Mouse (Mus musculus): ENCODE data around the gene Dhx36.

Gene Dhx36

GRCm38 (mm10) chr3:62506488-62507205 lies at the start of gene Dhx36:
Dhx36 (minus strand) TSS chr3:62507004.
- peak; percentile 98 for DNase-seq (ENCODE audit: low spot score)

GRCm38 (mm10) chr3:62527593-62527992 lies 20.8 kb upstream of the Dhx36 start:
- DNase-seq (ENCODE audit: low spot score): no peak

- no peak for DNase-seq (ENCODE audit: low spot score)
Measured at GRCm38 (mm10) chr3:62527160-62527559, 20.4 kb upstream of the Dhx36 start.

- no peak for DNase-seq (ENCODE audit: low spot score)
Measured at GRCm38 (mm10) chr3:62507206-62507647, 423 bp upstream of the Dhx36 start.

- no peak for DNase-seq (ENCODE audit: low spot score)
Measured at GRCm38 (mm10) chr3:62505166-62505900, 1.5 kb downstream of the Dhx36 start.

- no peak for DNase-seq (ENCODE audit: low spot score)
Measured at GRCm38 (mm10) chr3:62499327-62499726, 7.5 kb downstream of the Dhx36 start.

GRCm38 (mm10) chr3:62492568-62492967 lies 14.2 kb downstream of the Dhx36 start:
- no peak for DNase-seq (ENCODE audit: low spot score)

GRCm38 (mm10) chr3:62484340-62484739 lies 22.5 kb downstream of the Dhx36 start:
- DNase-seq (ENCODE audit: low spot score): no peak

- no peak for DNase-seq (ENCODE audit: low spot score)
Measured at GRCm38 (mm10) chr3:62470179-62470578, 36.6 kb downstream of the Dhx36 start.

- DNase-seq (ENCODE audit: low spot score): no peak
Measured at GRCm38 (mm10) chr3:62464276-62464675, 42.5 kb downstream of the Dhx36 start.

- no peak for DNase-seq (ENCODE audit: low spot score)
Measured at GRCm38 (mm10) chr3:62459483-62459882, 47.3 kb downstream of the Dhx36 start.

- DNase-seq (ENCODE audit: low spot score): peak; percentile 79
Measured at GRCm38 (mm10) chr3:62458284-62459013, 48.4 kb downstream of the Dhx36 start.

- no peak for DNase-seq (ENCODE audit: low spot score)
Measured at GRCm38 (mm10) chr3:62455854-62456253, 51.0 kb downstream of the Dhx36 start.

- DNase-seq (ENCODE audit: low spot score): no peak
Measured at GRCm38 (mm10) chr3:62454096-62454495, 52.7 kb downstream of the Dhx36 start.

GRCm38 (mm10) chr3:62452961-62453360 lies 53.8 kb downstream of the Dhx36 start:
- no peak for DNase-seq (ENCODE audit: low spot score)

GRCm38 (mm10) chr3:62449871-62450496 lies 56.8 kb downstream of the Dhx36 start:
- DNase-seq (ENCODE audit: low spot score): no peak

- DNase-seq (ENCODE audit: low spot score): no peak
Measured at GRCm38 (mm10) chr3:62447151-62447550, 59.7 kb downstream of the Dhx36 start.

GRCm38 (mm10) chr3:62446271-62446670 lies 60.5 kb downstream of the Dhx36 start:
- DNase-seq (ENCODE audit: low spot score): no peak

GRCm38 (mm10) chr3:62443582-62444194 lies 63.1 kb downstream of the Dhx36 start:
- no peak for DNase-seq (ENCODE audit: low spot score)

- DNase-seq (ENCODE audit: low spot score): no peak
Measured at GRCm38 (mm10) chr3:62440431-62440969, 66.3 kb downstream of the Dhx36 start.

- DNase-seq (ENCODE audit: low spot score): no peak
Measured at GRCm38 (mm10) chr3:62435923-62436322, 70.9 kb downstream of the Dhx36 start.

GRCm38 (mm10) chr3:62433675-62434074 lies 73.1 kb downstream of the Dhx36 start:
- no peak for DNase-seq (ENCODE audit: low spot score)

Data from testis, postnatal 10 days (tissue).